Mouse (Mus musculus) adrenal gland, postnatal 4 days (tissue): ENCODE measurements around the gene Dlgap1. TPM values are rescaled to one million over a fixed set of nuclear protein-coding genes. Genes with fewer than 3 reads are reported as not detected.
"Not testable (repeated sequence)": the region's sequence is repeated elsewhere in the genome, so short reads cannot be mapped to it uniquely, and the experiment has no call there.

ENCODE experiments used
- DNase-seq, 2 experiments: peaks; one replicate each; pipeline ENCODE4 v3.0.0; 2021 to 2022; ENCODE audit warnings: low spot score in 2 of 2, mixed read lengths in 2 of 2
- total RNA-seq, 2 experiments: library from RNA; stranded (reverse); gene quantifications; 2 replicates each; pipeline ENCODE4 v1.2.3; 2021

Dlgap1 gene
- total RNA-seq, 2 experiments from 2014 or later = 41.0 to 41.5 TPM

DNA sequence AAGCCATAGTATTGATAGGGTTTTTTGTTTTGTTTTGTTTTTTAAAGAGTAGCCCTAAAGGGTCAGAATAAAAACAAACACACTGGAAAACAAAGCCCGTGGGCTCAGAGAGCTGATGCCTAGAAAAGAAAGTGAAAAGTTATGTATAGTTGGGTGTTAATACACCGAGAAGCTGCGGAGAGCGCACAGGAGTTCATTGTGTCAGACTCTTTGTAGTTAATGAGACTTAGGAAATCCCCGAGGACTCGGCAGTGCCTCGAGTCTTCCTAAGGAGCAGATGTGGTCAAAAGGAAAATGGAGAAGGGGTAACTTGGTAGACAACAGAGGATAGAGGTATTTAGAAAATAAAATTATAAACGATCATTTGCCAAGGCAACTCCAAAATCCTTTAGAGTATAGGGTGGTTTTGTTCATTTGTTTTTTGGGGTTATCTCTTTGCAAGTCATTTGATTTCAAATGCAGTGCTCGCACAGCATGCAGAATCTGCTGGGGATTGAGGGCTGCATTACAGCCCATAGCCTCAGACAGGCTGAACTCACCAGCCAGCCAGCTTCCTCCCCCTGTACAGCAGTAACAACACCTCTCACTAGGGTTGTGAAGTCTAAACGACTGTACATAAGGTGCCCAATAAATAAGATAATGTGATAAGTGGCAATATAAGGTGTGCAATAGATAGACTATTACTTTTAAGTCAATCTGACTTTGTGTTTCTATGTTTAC lies 866.4 kb downstream of the Dlgap1 start:
- no peak for DNase-seq

DNA sequence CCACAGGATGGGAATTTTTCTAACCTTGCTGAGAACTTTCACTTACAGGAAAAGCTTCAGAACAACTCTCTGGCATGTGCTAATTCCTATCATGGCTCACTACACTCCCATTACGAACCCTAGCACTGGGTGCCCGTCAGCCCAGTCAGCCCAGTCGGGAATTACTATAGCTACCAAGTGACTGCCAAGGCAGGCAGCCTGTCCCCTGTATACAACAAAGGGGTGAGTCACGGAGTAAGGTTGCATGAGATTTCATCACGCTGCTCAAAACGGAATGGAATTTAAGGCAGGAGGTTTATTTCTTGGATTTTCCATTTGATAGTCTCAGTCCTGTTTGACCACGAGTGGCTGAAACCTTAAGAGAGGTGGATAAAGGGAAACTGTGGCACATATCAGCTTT lies 867.9 kb downstream of the Dlgap1 start:
- DNase-seq = no peak

DNA sequence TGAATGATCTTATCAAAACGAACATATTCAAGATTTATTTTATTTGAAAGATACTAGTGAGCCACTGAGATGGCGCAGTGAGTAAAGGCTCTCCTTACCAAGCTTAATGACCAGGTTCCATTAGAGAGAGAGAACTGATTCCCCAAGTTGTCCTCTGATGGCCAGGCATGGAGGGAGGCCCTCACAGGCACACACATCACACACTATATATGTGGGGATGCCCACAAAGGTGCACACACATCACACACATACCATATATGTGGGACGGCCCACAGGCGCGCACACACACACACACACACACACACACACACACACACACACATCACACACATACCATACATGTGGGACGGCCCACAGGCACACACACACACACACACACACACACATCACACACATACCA lies 868.6 kb downstream of the Dlgap1 start:
- DNase-seq = not testable (repeated sequence)

DNA sequence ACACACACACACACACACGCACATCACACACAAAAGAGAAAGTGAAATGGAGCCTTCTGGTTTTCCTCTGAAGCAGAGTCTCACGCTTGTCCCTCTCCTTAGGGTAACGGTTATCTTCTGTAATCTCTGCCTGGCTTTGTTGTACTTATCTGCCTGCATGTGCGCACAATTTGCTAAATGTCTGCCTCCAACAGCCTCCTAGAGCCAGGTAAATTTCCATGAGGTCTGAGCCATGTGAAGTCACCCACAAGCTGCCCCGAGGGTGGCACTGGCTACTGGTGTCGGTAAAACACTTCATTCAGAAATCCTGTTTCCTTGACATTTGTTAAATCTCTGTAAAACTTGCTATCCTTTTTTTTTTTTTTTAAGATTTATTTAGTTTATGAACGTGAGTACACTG lies 869.2 kb downstream of the Dlgap1 start:
- DNase-seq = no peak

DNA sequence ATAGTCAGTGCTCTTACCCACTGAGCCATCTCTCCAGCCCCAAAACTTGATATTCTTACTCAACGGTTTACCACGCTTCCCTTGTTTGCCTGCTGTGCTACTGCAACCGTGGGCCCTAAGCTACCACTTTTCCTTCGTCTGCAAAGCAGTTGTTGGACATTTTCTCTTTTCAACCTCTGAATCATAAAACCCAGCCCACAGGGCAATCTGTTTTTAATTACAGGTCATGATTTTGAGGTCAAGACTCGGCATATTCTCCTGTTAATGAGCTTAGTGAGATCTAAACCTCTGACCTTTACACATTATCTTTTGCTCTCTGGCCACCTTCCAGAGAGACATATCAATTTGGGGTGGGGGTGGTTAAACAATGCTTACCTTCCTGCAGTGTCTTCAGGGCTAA lies 869.7 kb downstream of the Dlgap1 start:
- DNase-seq = no peak

DNA sequence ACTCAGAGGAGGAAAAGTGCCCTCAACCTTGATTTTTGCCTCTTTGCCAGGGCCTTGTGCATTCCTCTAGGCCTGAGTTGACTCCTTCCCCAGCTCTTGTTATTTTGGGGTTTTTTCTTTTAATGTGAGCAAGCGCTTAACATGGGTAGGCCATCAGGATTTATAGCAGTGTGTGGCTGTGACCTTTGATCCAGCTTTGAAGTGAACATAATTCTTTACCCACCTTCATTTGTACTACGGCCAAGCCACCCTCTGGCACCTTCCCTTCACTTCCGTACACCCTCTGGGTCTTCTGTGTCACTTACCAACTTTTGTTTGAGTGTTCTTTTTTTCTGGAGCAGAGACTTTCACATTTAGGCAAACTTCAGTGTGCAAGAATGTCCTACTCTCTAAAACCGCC lies 874.4 kb downstream of the Dlgap1 start:
- no peak for DNase-seq

DNA sequence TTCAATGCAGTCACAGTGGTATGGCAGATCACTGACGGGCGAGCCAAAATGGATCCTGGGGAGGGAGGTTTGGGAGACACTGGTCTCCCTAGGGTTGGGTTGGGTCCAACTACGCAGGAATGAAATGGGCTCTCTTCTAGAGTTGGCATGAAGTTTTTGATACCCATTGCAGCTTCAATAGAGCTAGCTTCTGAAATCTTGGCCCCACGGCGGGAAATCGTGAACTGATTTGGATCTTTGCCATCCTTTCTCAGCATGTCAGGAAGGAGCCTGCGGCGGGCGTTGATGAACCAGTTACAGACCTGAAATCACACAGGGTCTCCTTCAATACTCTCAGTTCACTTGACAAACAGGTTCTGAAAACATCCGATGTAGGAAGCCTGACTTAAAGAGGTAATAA lies 876.1 kb downstream of the Dlgap1 start:
- DNase-seq = no peak

DNA sequence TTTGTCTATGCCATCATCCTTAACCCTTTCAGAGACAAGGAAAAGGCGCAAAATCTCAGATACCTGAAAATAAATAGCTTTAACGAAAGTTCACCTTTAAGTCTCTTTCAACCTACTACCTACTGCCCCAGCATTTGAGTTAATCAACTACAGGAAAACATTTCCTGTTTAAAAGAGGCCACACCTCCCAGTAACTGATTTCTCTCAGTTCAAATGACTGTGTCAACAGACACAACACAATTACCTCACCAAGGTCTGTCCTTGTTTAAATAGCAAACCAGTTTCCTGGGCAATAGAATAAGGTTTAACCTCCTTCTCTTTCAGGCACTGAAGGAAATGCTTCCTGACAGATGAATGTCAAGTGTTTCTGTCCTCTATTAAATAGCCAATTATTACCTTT lies 876.7 kb downstream of the Dlgap1 start:
- DNase-seq = no peak

DNA sequence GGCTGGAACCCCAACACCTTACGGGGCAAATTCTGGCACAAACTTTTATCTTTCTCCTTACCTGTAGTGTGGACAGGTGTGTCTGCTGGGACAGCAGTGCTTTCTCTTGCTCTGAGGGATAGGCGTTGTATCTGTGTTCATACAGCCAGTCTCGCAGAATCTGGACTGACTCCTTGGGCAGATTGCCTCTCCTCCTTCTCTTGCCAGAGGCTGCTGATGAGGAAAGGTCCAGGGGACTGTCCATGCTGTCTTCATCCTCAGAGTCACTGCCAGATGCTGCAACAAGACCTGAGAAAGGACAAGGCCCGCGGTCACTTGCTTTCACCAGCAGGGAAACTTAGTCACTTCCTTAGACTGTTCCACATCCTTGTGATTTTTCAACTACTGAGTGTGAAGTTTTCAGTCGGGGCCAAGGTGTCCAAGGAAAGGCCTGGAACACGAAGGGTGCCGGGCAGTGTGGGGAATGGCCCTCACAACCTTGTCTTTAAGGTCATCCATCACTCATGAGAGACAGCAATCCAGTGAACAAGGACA lies 877.3 kb downstream of the Dlgap1 start:
- no peak for DNase-seq

DNA sequence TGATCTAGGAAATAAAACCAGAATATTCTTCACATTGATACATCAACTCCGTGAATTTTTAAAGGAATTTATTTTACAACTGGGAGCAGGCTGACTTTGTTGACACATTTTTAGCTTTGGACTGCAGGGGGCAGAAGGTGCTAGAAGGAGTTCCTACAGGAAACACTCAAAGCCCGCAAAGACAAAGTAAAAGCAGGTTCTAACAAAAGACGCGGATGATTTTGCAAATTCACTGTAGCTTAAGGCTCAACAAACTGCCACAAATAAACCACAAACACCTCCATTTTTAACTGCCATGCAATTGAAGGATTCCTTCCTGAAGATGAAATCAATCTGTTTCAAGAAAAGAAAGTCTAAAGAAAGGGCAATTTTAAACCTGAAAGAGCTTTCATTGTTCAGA lies 878.2 kb downstream of the Dlgap1 start:
- no peak for DNase-seq

DNA sequence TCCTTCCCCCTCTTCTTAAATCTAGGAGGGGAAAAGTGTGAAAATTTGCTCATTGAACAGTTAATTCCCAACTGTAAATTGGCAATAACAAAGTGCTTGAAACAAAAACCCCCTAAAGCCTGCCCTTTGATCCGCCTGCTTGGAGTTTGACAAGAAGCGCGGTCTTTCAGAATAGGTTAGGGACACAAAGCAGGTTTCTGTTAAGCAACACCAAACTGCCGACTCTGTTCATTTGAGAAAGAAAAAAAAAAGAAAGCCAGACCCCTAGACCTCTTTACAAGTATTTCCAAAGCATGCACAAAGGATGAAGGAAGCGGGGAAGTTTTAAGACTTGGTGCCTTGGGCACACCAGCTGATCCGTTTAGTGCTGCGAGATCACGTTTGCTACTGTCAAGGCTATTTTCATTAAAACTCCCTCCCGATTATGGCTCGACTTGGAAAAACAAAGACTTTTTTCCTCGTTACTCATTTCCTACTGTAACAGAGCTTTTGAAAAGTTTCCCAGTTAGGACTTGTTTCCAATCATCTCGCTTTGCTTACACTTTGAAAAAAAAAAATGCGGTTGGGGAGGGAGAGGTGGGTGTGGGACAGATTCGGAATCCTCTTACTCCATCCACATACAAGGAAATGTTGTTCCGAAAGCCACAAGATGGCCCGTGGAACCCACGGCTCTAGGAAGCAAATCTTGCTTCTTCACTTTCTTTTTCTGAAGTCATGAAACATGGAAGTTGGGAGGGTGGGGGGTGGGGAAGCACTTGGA lies 879.1 kb downstream of the Dlgap1 start:
- no peak for DNase-seq

DNA sequence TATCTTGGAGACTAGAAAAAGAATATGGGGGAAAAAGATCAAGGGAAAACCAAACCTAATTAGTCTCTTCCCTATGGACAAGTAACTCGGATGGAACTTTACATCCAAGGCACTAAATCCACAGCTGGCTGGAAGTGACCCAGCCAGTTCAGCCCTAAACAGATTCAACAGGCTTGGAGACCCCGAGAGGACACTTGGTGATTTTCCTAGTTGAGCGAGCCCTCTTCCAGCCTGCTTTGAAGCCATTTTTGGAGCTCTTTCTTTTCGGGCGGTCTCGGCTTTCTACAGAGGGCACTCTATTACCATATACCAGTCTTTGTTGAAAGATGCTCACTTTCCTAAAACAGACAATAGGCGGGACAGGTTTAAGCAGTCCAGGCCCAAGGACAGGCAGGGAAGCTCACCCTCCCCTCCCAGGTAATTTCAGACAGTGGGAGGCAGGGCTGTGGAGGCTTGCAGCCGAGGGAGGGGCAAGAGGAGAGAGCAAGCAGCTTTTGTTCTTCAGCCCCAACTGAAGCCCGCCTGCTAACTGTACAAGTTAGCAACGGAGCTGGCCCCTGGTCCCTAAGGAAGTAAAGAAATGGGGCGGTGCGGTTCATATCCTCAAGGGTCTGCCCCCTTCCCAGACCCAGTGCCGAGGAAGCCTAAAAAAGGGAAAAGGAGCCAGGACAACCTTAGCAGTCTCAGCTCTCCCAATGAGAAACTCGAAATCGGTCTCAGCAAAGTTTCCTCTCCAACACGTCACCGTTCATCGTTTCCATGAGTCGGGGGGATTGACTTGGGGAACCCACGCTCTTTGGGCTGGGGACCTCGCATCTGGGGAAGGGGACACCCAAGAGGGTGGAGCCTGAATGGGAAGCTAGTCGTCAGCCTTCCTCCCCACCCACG lies 879.9 kb downstream of the Dlgap1 start:
- peak in 1 of 2 experiments; percentile 30 for DNase-seq

DNA sequence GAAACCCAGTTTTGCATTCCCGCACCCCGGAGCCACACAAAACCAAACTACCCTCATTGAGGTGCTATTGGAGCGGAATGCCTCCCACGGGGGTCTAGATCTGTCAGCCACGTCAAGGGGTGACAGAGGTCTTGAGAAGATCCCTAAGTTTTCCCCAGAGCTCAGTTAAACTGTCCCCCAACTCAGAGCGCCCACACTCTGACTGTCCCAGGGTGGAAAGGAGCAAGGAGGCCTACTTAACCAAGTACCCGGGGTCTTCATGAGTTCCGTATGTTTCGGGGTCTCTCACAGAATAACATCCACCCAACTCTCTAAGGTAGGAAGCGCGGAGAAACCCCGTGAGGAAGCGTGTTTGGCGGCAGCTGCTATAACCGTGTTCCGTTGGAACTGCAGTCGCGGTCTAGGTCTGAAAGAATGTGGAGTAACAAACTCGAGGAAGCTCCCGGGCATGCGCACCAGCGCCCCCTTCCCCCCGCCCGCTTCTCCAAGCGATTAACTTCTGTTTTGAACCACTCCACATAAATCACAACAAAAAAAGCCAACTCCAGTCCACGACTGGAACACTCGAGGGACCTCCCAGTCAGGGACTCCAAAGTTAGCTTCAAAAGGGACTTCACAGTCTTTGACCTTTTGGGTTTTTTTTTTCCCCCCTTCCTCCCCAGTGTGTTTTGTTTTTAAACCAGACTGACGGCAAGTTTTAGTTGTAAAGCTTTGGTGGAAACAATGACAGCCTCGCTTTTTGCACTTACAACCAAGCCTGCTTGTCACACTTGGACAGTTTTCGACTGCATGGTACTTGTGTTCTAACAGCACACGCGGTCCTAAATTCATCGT lies 880.7 kb downstream of the Dlgap1 start:
- DNase-seq = peak; percentile 85 to 87

DNA sequence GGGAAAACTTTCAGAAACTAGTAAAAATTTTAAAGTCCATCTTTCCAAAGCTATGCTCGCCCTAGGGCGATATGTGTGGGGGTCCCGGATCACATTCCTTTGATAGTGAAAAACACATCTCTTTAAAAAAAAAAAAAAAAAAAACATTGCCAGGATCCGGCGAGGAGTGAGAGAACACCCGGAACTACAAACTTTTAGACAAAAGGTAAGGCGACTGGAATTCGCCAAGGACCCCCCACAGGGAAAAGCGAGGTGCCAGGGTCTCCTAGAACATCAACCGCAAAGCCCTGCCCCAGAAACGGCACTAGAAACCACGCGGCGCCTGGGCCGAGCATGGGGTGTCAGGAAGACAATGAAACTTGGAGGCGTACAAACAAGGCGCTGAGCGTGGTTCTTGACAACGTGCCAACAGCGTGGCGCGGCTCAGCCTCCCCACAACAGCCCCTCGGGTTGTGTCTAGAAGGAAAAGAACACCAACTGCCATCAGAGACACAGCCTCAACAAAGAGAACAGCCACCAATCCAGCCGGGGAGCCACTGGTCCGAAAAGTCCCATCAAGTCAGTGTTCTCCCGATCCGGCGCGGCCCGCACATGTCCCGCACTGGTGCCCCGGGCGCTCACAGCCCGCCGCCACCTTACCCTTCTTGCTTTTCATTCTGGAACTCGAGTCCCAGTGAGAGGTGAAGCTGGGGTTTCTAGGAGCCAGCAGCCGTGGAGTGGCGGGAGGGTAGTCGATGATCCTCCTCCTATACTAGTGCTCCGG lies 881.5 kb downstream of the Dlgap1 start:
- DNase-seq = peak; percentile 36 to 37

DNA sequence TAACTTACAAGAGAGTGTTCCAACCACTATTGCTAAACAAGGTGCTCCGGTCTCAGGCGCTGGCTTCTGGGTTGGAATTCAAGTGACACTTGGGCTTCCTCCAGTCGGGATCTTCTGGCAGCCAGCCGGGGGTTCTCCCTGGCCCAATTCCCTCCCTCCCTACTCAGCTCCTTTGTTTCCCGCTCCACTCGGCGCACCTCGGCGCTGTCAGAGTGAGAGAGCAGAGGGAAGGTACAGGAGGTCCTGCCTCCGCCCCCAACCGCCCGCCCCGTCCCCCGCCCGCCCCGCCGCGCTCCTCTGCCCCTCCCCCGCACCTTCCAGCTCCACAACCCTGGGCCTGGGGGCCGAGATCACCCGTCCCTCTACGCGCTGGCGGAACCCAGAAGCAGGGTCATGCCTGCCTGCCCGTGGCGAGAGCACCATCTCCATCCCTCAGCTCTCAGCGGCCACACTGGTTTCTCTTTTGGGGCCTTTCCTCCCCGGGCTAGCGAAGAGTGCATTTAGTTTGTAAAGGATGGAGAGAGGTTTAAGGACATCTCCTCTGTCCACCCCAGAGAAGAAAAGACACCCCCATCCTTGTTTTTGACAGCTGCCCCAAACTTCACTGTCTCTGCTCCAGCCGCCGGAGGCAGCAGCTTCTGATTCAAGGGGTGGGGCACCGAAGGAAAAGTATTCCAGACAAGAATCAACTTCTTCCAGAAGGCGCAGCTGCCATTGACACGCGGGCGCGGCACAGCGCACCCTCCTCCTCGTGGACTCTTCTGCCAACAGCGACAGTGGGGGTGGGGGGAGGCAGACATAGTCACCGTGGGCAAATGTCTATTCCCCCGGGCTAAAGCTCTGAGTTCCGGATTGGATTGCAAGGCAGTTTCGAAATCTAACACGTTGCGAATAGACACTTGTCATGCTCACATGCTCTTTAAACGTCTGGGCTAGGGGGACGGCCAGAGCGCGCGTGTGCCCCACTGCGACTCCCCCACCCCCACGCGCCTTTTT lies 882.4 kb downstream of the Dlgap1 start:
- DNase-seq = peak; percentile 43 to 55

DNA sequence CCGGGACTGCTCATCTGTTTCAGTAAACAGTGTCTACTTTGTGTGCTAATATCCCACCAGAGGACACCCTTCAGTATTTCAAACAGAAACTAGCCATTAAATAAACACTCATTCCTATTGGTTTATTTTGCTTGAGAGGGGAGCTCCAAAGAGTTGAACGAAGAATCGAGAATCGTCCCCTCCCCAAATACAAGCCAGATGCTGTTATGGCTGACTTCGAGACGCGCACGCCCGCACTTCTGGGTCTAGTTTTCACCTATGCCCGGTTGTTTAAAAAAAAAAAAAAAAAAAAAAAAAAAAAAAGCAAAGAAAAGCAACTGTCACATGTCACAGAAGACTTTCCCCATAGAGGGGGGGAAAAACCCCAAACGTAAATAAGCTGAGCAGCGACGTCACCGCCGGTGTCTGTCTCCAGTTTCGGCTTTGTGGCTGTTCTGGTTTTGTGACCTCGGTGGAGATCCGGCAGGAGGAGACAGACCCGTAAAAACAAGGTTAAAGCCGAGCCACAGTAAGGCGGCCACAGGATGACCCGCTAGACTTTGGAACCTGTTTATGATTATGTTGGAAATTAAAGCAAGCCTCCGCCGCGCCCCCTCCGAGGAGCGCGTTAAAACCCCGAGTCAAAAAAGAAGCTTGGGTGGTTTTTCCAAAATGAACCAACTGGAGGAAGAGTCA lies 883.3 kb downstream of the Dlgap1 start:
- peak in 1 of 2 experiments; percentile 22 for DNase-seq

DNA sequence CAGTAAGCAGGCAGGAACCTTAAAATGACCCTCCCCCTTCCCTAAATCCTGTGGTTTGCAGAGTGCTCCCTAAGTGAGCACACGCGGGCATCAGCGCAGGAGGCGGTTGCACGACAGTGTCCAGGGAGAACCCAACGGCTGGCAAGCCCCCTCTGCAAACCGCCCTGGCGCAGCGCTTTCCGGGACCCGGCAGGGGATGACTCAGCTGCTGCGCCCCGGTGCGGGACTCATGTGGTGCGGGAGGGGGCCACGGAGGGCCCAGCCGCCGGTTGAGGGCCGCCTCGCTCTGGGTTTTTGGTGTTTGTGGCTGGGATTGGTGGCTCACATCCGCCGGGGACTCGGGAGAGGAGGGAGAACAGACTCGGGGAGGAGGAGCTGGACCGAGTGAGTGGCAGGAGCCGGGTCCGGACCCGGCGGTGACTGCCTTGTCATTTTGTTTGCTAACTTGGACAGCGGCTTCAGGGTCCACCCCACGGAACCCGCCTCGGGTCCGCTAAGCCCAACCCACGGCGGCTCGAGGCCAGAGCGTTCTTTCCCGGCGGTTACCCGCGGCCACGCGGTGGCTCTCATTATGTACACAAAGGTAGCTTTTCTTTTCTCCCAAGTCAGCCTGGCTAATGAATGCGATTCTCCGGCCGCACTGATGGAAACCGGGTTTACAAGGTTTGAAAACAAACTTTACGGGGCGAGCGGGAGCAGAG lies 884.0 kb downstream of the Dlgap1 start:
- peak; percentile 58 to 70 for DNase-seq
